Mouse (Mus musculus) kidney, embryonic 15.5 days (tissue): ENCODE measurements around the gene Arhgap6. TPM values are rescaled to one million over a fixed set of nuclear protein-coding genes. Genes with fewer than 3 reads are reported as not detected.
"Not testable (repeated sequence)": the region's sequence is repeated elsewhere in the genome, so short reads cannot be mapped to it uniquely, and the experiment has no call there.

ENCODE experiments used
- ATAC-seq: fragments of 200-750 bp; cut with Nextera tagmentation; replicated peaks from 2 replicates; pipeline ENCODE4 v1.8.0; 2017; ENCODE audit warnings: moderate TSS enrichment; ENCODE audit not compliant: low FRiP score
- H3K27ac ChIP-seq: fragments of 300-500 bp; sonication (generic); 2 replicates; pipeline ENCODE4 v1.5.1; 2015; ENCODE audit warnings: mild to moderate bottlenecking, inconsistent platforms
- H3K27me3 ChIP-seq: fragments of 300-500 bp; sonication (generic); 2 replicates; pipeline ENCODE4 v1.6.1; 2015; ENCODE audit warnings: inconsistent platforms
- H3K36me3 ChIP-seq: fragments of 300-500 bp; sonication (generic); 2 replicates; pipeline ENCODE4 v1.6.1; 2015; ENCODE audit warnings: inconsistent platforms
- H3K4me1 ChIP-seq: fragments of 300-500 bp; sonication (generic); 2 replicates; pipeline ENCODE4 v1.6.1; 2015; ENCODE audit warnings: inconsistent platforms
- H3K4me2 ChIP-seq: fragments of 300-500 bp; sonication (generic); 2 replicates; pipeline ENCODE4 v1.6.1; 2015; ENCODE audit warnings: moderate library complexity, mild to moderate bottlenecking, inconsistent platforms
- H3K4me3 ChIP-seq: fragments of 300-500 bp; sonication (generic); replicated peaks from 2 replicates; pipeline ENCODE4 v1.5.1; 2015; ENCODE audit warnings: mild to moderate bottlenecking, inconsistent platforms
- H3K9ac ChIP-seq: fragments of 300-500 bp; sonication (generic); 2 replicates; pipeline ENCODE4 v1.6.1; 2015; ENCODE audit warnings: mild to moderate bottlenecking, inconsistent platforms
- H3K9me3 ChIP-seq: fragments of 300-500 bp; sonication (generic); replicated peaks from 2 replicates; pipeline ENCODE4 v1.6.1; 2016; ENCODE audit warnings: inconsistent platforms
- WGBS: fragments of 180-500 bp; shearing (Covaris S2); methylation state at CpG from one replicate; pipeline ENCODE4 v1.1.7; 2015; ENCODE audit warnings: mixed read lengths; 5-methylcytosine and 5-hydroxymethylcytosine counted together
- polyA plus RNA-seq: library from polyadenylated mRNA; unstranded; fragments of >200 nt; fragmentation: Nextera tagmentation; extraction: Ambion mirVana; gene quantifications from 2 replicates; pipeline ENCODE4 v1.2.1, GENCODE M21; 2015

Gene Arhgap6
- polyA plus RNA-seq, 1 experiment from 2014 or later, result 3.4 TPM

DNA sequence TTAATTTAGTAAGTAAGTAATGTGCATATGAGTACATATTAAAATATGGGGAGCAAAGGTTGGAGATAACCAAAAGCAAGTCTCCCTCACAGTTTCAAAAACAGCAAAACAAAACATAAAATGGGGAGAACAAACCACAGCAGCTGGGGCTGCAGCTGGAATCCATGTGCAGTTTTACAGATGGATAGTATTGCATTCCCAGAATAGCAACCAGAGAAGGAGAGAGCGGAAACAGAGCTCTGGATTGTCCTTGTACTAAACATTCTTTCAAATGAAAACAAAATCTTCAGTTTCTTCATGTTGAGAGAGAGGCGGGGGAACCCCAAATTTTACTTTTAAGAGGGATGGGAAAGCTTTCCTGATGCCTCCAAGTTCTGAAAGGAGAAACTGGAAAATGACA is 467.3 kb downstream of the Arhgap6 start:
- Histone ChIP-seq H3K4me2 (no peak overlapping the region), H3K27ac (no peak overlapping the region), H3K4me1 (no peaks in the 10 kb centered on the region), H3K4me3 (no peak overlapping the region), H3K27me3 (peaks cover 31% of the 10 kb centered on the region), H3K9me3 (no peaks in the 10 kb centered on the region), H3K36me3 (no peaks in the 10 kb centered on the region), H3K9ac (no peak overlapping the region)
- 50% methylated on average over 2 of the region's 2 CpGs for WGBS
- no peak; the same call in 1 of the 2 replicates for ATAC-seq

DNA sequence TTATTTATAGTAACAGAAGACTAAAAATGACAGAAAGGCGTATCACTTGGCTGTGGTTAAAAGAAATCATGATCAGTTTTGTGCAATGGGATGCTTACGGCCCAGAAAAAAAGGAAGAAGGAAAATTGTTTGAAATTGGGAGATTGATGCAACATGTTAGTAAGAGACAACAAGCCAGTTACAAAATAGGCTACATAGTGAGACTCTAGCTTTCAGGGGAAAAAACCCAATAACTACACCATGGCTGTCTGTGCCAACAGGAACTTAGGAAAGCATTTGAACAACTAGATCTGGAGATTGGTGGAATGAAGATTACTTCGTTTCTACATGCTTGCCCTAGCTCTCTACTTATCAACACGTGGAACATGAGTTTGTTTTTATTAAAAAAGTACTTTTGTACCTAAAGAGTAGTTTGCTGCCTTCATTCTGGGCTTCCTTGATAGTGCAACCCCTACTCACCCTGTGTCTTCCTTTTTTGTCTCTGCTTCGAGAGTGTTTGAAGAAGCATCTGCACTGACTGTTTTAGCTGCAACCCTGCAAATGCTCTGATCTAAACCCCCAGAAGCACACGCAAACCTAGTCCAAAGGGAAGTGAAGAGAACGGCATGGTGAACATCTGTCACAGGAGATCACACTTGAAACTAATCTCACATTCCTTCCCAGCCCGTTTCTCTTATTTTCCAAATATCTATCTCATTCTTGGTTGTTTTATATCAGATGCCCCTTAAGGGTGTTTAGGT is 468.7 kb downstream of the Arhgap6 start:
- H3K4me1 ChIP-seq, result no peaks in the 10 kb centered on the region
- no peak for ATAC-seq
- 72% methylated on average over 8 of the region's 8 CpGs for WGBS
- H3K4me3 ChIP-seq, result no peak overlapping the region
- H3K27ac ChIP-seq, result no peak overlapping the region
- peaks cover 24% of the 10 kb centered on the region for H3K27me3 ChIP-seq
- H3K4me2 ChIP-seq, result no peak overlapping the region
- no peak overlapping the region for H3K9ac ChIP-seq
- no peaks in the 10 kb centered on the region for H3K36me3 ChIP-seq
- H3K9me3 ChIP-seq, result no peaks in the 10 kb centered on the region

DNA sequence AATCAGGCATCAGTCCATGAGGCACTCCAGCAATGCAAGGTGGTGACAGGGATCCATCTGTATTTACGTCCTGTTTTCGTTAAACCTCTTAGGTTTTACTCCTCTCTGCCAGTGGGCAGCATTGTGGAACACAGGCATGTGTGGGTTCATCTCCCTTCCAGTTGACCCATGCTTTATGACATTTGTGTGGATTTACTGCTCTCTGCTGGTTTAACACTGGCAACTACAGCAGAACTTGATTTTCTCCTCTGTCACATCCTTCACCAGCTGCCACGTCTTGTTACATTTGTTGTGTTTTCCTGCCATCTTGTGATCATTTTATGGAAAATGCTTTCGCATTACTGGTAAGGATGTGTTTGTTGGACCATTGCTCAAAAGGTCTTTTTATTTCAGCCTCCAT is 504.7 kb downstream of the Arhgap6 start:
- 69% methylated on average over 4 of the region's 4 CpGs for WGBS

DNA sequence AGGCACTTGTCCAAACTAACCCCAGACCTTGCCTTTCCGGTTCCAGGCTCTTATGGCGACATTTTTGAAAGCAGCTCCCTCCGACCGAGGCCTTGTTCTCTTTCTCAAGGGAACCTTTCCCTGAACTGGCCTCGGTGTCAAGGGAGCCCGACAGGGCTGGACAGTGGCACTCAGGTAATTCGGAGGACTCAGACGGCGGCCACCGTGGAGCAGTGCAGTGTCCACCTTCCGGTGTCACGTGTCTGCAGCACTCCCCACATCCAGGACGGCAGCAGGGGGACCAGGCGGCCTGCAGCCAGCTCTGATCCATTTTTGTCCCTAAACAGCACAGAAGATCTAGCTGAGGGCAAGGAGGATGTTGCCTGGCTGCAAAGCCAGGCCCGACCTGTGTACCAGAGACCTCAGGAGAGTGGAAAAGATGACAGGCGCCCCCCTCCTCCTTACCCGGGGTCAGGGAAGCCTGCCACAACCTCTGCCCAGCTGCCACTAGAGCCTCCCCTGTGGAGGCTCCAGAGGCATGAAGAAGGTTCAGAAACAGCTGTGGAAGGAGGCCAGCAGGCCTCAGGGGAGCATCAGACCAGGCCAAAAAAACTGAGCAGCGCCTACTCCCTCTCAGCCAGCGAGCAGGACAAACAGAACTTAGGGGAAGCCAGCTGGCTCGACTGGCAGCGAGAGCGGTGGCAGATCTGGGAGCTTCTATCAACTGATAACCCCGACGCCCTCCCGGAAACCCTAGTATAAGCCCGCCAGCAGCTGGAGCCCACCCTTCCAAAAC is 507.6 kb downstream of the Arhgap6 start:
- WGBS, result 59% methylated on average over 26 of the region's 26 CpGs
- no peak for ATAC-seq

More for the DNA sequence above, 504.7 kb downstream of the Arhgap6 start:
- no peak; the same call in 1 of the 2 replicates for ATAC-seq
- Histone ChIP-seq H3K27ac (no peak overlapping the region), H3K4me1 (no peaks in the 10 kb centered on the region), H3K9ac (no peak overlapping the region), H3K4me3 (no peak overlapping the region), H3K4me2 (no peak overlapping the region), H3K36me3 (no peaks in the 10 kb centered on the region), H3K9me3 (no peaks in the 10 kb centered on the region), H3K27me3 (0 out of 2 replicates have a peak, but pooled peaks cover 8% of the 10 kb centered on the region)

DNA sequence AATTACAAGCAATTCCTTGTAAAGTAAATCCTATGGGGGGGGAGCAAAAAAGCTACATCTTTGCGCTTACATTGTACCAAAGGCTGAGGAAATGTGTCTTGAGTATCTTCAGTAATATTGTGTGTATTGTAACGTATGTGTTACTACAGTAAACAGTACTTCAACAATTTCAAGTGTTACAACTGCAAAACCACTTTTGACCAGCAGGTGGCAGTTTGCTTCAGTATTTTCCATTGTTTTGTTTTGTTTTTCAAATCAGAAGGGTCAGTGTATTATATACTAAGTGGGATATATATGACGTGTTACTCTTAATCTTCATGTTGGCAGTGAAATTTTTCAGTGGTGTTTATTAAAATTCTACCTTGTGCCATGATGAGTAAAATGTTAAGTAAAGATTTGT is 509.0 kb downstream of the Arhgap6 start:
- Histone ChIP-seq H3K27me3 (peaks cover 7% of the 10 kb centered on the region; the same call in 1 of the 2 replicates), H3K27ac (no peak overlapping the region), H3K4me2 (no peak overlapping the region), H3K4me3 (no peak overlapping the region), H3K36me3 (no peaks in the 10 kb centered on the region), H3K4me1 (no peaks in the 10 kb centered on the region), H3K9me3 (no peaks in the 10 kb centered on the region), H3K9ac (no peak overlapping the region)
- ATAC-seq, result no peak
- 49% methylated on average over 3 of the region's 3 CpGs for WGBS

More for the DNA sequence above, 507.6 kb downstream of the Arhgap6 start:
- Histone ChIP-seq H3K36me3 (no peaks in the 10 kb centered on the region), H3K27ac (no peak overlapping the region), H3K4me3 (no peak overlapping the region), H3K4me2 (no peak overlapping the region), H3K4me1 (no peaks in the 10 kb centered on the region), H3K9ac (no peak overlapping the region), H3K9me3 (no peaks in the 10 kb centered on the region), H3K27me3 (0 out of 2 replicates have a peak, but pooled peaks cover 3% of the 10 kb centered on the region)

DNA sequence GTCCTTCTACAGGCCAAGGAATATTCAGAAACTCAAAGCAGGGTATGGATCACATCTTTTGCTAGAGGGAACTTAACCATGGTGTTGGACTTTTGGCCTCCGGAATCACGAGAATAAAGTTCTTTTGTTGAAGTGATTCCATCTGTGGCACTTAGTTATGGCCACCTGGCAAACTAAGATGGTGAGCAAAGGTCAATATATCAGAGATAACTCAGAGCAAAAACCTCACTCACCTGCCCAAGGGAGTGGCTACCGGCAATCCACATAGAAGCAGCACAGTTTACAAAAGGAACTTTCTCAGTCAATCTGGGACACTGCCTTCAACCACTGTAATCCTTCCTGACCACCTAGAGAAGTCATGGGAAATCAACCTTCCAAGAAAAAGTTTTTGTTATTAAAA is 513.7 kb downstream of the Arhgap6 start:
- no peak overlapping the region for H3K27ac ChIP-seq
- H3K27me3 ChIP-seq, result peaks cover 4% of the 10 kb centered on the region; the same call in 1 of the 2 replicates
- H3K36me3 ChIP-seq, result peaks cover 9% of the 10 kb centered on the region; the same call in 1 of the 2 replicates
- no peak for ATAC-seq
- H3K9me3 ChIP-seq, result no peaks in the 10 kb centered on the region
- H3K4me3 ChIP-seq, result no peak overlapping the region
- no peak overlapping the region for H3K9ac ChIP-seq
- 91% methylated on average over 3 of the region's 3 CpGs for WGBS
- no peaks in the 10 kb centered on the region for H3K4me1 ChIP-seq
- no peak overlapping the region for H3K4me2 ChIP-seq

DNA sequence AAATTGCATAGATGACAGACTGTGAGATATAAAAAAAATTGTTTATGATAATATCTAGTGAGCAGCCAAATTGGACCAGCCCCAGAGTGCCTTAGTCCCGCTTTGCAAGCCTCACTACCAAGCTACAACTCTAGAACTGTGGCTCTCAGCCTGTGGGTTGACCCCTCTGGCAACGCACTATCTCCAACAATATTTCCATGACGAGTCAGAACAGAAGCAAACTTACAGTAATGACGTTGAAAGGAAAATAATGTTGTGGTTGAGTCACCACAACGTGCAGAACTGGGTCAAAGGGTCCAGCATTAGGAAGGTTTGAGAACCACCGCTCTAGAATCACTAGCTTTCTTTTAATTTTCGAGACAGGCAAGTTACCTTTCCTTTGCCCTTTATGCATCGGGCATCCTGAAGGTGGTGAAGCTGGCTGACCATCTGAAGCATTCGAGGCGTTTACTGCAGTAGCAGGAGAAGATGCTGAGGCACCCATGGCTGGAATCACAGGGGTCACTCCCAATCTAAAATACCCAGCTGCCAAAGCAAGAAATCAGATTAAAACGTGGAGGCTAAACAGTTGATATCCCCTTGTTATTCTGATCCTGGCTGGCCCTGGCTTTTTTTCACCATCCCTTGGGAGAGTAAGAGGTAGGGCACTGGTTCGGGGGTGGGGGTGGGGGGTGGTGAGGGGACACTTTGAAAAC is 524.3 kb downstream of the Arhgap6 start:
- Histone ChIP-seq H3K9me3 (no peaks in the 10 kb centered on the region), H3K36me3 (peaks cover 10% of the 10 kb centered on the region), H3K4me3 (peak overlapping the region; percentile 63), H3K27ac (no peak overlapping the region; the same call in 1 of the 2 replicates), H3K27me3 (0 out of 2 replicates have a peak, but pooled peaks cover 3% of the 10 kb centered on the region), H3K9ac (peak overlapping the region; percentile 65), H3K4me2 (peak overlapping the region; percentile 55), H3K4me1 (no peaks in the 10 kb centered on the region)
- no peak for ATAC-seq
- 51% methylated on average over 12 of the region's 12 CpGs for WGBS

DNA sequence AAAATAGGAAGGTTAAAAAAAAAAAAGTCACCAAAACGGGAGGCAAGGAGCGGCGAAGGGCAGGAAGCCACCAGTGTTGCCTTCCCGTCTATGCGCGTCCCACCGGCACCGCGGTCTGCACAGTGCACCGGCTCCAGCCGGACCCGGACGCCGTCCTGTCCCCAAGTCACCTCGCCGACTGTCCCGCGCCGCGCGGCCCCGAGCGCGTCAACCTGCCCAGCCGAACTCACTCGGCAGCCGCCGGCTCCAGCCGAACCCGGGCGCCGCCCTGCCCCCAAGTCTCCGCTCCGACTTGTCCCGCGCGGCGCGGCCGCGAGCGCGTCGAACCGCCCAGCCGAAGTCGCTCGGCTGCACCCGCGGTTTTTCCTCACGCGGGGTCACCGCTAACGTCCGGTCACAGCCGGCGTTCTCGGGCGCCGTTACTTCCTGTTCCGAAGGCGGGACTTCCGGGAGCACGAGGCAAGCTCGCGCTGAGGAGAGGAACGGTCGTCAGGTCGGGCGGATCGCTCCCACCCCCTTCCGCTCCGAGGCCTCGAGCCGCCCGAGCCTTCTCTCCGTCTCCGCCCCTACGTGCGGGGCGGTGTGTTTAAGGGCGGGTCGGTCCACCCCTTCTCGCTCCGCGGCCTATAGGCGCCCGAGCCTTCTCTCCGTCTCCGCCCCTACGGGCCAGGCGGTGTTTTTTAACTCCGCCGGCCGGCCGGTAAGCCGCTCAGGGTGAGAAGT is 525.2 kb downstream of the Arhgap6 start, which contains the start of gene Hccs:
Gene Hccs, minus strand, starts transcription at position 428 of the 723 bp plus-strand sequence.
- peak within 1 kb of the TSS; percentile 55 for H3K4me2 ChIP-seq
- H3K9ac ChIP-seq, result peak within 1 kb of the TSS; percentile 65
- H3K4me1 ChIP-seq, result no peaks in the 10 kb centered on the region
- peak within 1 kb of the TSS; percentile 87 for H3K27ac ChIP-seq
- peak; percentile 100 for ATAC-seq
- H3K36me3 ChIP-seq, result peaks cover 10% of the 10 kb centered on the region
- peak within 1 kb of the TSS; percentile 63 for H3K4me3 ChIP-seq
- no peaks in the 10 kb centered on the region for H3K9me3 ChIP-seq
- WGBS, result 14% methylated on average over 95 of the region's 97 CpGs
- H3K27me3 ChIP-seq, result peaks cover 8% of the 10 kb centered on the region

DNA sequence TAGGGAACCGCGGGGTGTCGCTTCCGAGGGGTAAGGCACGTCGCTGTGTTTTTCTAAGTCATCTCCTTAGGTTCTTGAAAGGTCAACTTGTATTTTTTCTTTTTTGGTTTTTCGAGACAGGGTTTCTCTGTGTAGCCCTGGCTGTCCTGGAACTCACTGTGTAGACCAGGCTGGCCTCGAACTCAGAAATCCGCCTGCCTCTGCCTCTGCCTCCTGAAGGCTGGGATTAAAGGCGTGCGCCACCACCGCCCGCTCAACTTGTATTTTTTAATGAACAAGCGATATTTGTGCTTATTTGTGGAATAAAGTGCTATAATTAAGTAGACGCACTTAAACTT is 525.7 kb downstream of the Arhgap6 start:
- H3K36me3 ChIP-seq, H3K9me3 ChIP-seq, H3K4me1 ChIP-seq, ATAC-seq, H3K27me3 ChIP-seq, H3K27ac ChIP-seq: not testable (repeated sequence)
- peak overlapping the region; percentile 55 for H3K4me2 ChIP-seq
- 0 out of 2 replicates have a peak overlapping the region, but pooled peaks have one; percentile 10 for H3K9ac ChIP-seq
- H3K4me3 ChIP-seq, result peak overlapping the region; percentile 63
- WGBS, result 39% methylated on average over 15 of the region's 15 CpGs

DNA sequence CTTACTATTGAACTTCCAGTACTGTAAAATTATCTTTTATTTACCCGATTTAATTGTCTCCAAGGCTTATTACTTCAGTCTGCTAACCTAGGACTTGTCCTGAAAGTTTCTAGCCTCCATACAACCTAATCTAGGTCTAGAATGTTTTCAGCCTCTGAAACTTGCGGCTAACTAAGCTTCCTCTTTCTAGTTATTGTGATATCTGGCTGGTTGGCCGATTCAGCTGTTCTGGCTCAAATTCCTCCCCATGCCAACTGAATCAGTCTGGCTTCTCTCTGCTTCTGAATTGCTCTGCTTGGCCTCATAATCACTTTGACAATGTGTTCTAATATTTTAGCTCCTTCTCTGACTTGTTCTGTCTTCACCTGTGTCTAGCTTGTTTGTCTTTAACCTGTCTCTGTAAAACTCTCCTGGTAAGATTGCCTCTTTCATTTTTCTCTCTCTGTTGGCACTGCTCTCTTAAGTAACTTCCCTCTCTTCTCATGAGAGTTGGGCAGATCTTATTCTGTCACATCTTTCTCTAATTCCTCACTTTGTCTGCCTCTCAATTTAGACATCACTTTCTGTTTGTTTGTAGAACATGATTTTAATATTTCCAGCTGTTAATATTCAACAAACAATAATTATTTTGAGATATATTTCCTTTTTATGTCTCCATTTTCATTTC is 531.2 kb downstream of the Arhgap6 start:
- H3K4me3 ChIP-seq, result no peak overlapping the region
- H3K4me2 ChIP-seq, result no peak overlapping the region
- H3K9ac ChIP-seq, result no peak overlapping the region
- H3K36me3 ChIP-seq, result no peaks in the 10 kb centered on the region
- H3K27me3 ChIP-seq, result peaks cover 8% of the 10 kb centered on the region
- H3K27ac ChIP-seq, result no peak overlapping the region
- no peaks in the 10 kb centered on the region for H3K9me3 ChIP-seq
- ATAC-seq, result no peak
- no peaks in the 10 kb centered on the region for H3K4me1 ChIP-seq
- 81% methylated on average over 3 of the region's 3 CpGs for WGBS

DNA sequence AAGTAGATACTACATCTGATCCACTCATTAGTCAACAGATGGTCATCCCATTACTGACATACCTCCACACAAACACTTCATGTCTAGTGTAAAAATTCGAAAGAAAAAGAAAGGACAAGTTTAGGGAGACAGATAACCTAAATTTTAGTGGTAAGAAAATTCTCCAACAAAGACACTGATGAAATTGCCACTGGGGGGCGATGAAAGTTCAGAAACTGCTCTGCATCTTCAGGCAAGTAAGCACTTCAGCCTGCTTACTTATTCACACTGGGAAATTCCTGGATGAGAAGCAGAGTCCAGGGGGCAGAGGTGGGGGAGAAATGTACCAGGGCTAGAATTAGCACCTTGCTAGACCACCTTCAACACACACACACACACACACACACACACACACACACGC is 537.4 kb downstream of the Arhgap6 start:
- Histone ChIP-seq H3K36me3 (no peaks in the 10 kb centered on the region), H3K27me3 (peaks cover 13% of the 10 kb centered on the region; the same call in 1 of the 2 replicates), H3K9ac (no peak overlapping the region), H3K4me2 (no peak overlapping the region), H3K9me3 (no peaks in the 10 kb centered on the region), H3K4me3 (no peak overlapping the region), H3K27ac (no peak overlapping the region), H3K4me1 (no peaks in the 10 kb centered on the region)
- 37% methylated on average over 3 of the region's 3 CpGs for WGBS
- no peak for ATAC-seq
